Mouse (Mus musculus) liver, embryonic 16.5 days (tissue): ENCODE results near the gene Pax4. TPM values are rescaled to one million over a fixed set of nuclear protein-coding genes. Genes with fewer than 3 reads are reported as not detected.

Experiments
- ATAC-seq: fragments of 200-750 bp; cut with Nextera tagmentation; 2 replicates; pipeline ENCODE4 v1.8.0; 2017; ENCODE audit warnings: low read depth, mild to moderate bottlenecking, moderate number of reproducible peaks, moderate library complexity
- H3K27ac ChIP-seq: fragments of 300-500 bp; sonication (generic); 2 replicates; pipeline ENCODE4 v1.5.1; 2014; ENCODE audit warnings: mild to moderate bottlenecking, low read length
- H3K27me3 ChIP-seq: fragments of 300-500 bp; sonication (generic); 2 replicates; pipeline ENCODE4 v1.6.1; 2014; ENCODE audit warnings: low read depth, low read length, mixed read lengths; ENCODE audit not compliant: control insufficient read depth, insufficient read depth
- H3K36me3 ChIP-seq: fragments of 300-500 bp; sonication (generic); 2 replicates; pipeline ENCODE4 v1.6.1; 2014; ENCODE audit warnings: mild to moderate bottlenecking; ENCODE audit not compliant: control insufficient read depth, insufficient read depth
- H3K4me1 ChIP-seq: fragments of 300-500 bp; sonication (generic); 2 replicates; pipeline ENCODE4 v1.6.1; 2014; ENCODE audit warnings: low read depth, low read length, mixed read lengths; ENCODE audit not compliant: control insufficient read depth
- H3K4me2 ChIP-seq: fragments of 300-500 bp; sonication (generic); 2 replicates; pipeline ENCODE4 v1.6.1; 2014; ENCODE audit warnings: low read depth, low read length, mixed read lengths
- H3K4me3 ChIP-seq: fragments of 300-500 bp; sonication (generic); 2 replicates; pipeline ENCODE4 v1.5.1; 2014; ENCODE audit warnings: low read depth, mild to moderate bottlenecking, low read length
- H3K9ac ChIP-seq: fragments of 300-500 bp; sonication (generic); 2 replicates; pipeline ENCODE4 v1.6.1; 2014; ENCODE audit warnings: low read depth, low read length
- H3K9me3 ChIP-seq: fragments of 300-500 bp; sonication (generic); replicated peaks from 2 replicates; pipeline ENCODE4 v1.6.1; 2016; ENCODE audit warnings: low read length; ENCODE audit not compliant: control insufficient read depth
- WGBS: fragments of 180-500 bp; shearing (Covaris S2); extraction: QIAGEN DNeasy Blood & Tissue Kit; methylation state at CpG from one replicate; pipeline ENCODE4 v1.1.7; 2014; ENCODE audit not compliant: insufficient replicate concordance; 5-methylcytosine and 5-hydroxymethylcytosine counted together
- polyA plus RNA-seq: library from polyadenylated mRNA; unstranded; fragments of >200 nt; fragmentation: Nextera tagmentation; extraction: Ambion mirVana; gene quantifications from 2 replicates; pipeline ENCODE4 v1.2.1, GENCODE M21; 2015

Pax4 gene
- polyA plus RNA-seq, 1 experiment from 2014 or later: not detected

DNA sequence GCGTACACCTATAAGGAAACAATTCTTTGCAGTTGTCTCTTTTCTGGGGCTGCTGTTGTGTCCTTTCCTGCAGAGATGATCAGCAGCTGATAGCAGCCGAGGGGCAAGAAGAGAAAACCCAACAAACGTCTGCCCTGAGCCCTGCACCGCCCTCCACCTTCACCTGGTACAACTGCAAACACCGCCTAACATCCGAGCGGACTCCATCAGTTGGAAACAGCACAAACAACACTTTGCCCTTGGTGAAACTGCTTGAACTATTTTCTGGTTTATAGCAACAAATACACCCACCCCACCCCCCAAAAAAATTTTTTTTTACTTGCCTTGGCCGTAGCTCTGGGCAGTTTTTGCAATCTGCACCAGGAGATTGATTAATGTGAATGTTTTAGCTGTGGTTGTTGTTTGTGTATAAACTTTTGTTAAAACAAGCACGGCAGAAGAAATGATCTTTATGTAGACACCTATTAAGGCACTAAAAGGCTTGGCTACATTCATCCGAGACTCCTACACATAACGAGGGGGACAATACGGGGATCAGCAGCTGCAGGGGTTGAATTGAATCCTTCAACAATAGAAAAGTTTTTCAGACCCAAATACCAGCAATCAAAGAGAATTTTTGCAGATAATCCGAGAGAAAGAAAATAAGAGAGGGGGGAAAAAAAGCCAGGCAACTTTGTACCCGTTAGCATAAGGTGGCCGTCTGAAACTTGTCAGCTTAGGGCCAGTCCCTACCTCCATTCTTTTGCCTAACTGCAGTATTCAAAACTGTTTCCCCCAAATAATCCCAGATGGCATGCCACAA is 52.9 kb downstream of the Pax4 start:
- H3K27me3 ChIP-seq: peaks cover 38% of the 10 kb centered on the region
- H3K9me3 ChIP-seq: 0 out of 2 replicates have a peak, but pooled peaks cover 3% of the 10 kb centered on the region
- ATAC-seq: no peak
- H3K4me2 ChIP-seq: no peak overlapping the region
- H3K27ac ChIP-seq: no peak overlapping the region
- H3K4me1 ChIP-seq: no peaks in the 10 kb centered on the region
- H3K36me3 ChIP-seq: no peaks in the 10 kb centered on the region
- no peak overlapping the region for H3K9ac ChIP-seq
- 35% methylated on average over 15 of the region's 15 CpGs for WGBS
- no peak overlapping the region for H3K4me3 ChIP-seq

Other genes with a start within 250 kb of the Pax4 start
- 19.7 and 22.8 TPM in 2 replicates for gene Zfp800, start 51.3 kb downstream of the Pax4 start, polyA plus RNA-seq
- 372 TPM in 2 replicates for gene Arf5, start 25.8 kb downstream of the Pax4 start, polyA plus RNA-seq
- 0.33 and 0.35 TPM in 2 replicates for gene Fscn3, start 21.6 kb downstream of the Pax4 start, polyA plus RNA-seq
- gene Gcc1, start 21.0 kb downstream of the Pax4 start, polyA plus RNA-seq: 3.7 and 4.4 TPM in 2 replicates
- gene Snd1, start 25.8 kb upstream of the Pax4 start, polyA plus RNA-seq: 52.9 and 56.1 TPM in 2 replicates